Mouse (Mus musculus): Measurements from ENCODE around the gene Cd300lf.

DNA sequence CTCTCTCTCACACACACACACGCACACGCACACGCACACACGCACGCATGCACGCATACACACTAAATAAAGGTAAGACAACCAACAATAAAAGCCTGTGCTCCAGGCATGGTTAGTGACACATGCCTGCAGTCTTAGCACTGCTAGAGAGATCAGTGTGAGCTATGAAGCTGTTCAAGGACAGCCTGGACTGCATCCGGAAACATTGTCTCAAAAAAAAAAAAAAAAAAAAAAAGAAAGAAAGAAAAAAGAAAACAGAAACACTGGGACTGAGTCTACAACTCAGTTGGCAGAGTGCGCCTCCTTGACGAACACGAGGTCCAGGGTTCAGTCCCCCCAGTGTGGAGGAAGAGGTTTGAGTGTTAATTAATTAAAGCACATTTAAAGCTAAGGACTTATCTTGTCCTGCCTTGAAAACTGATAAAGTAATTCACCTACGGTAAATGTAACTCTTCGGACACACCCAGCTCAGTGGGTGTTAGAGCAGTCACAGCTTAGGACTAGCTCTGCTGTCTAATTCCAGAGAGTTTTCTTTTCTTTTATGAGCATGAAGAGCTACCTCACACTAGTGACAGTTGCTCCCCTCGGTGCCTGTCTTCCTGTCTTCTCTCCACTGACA is 4.2 kb downstream of the Cd300lf start:
- TF ChIP-seq CTCF (IDR thresholded peaks at IDR 0.05; ENCODE audit: borderline replicate concordance, insufficient read depth, low read length) (no peak), POLR2A (IDR thresholded peaks at IDR 0.05; ENCODE audit: low read depth, low read length) (no peak)
